Mouse (Mus musculus): ENCODE results near the gene Spdye4c.
A peak's percentile ranks its signal among the peaks of the same experiment; 100 is the strongest.

Spdye4c gene

DNA sequence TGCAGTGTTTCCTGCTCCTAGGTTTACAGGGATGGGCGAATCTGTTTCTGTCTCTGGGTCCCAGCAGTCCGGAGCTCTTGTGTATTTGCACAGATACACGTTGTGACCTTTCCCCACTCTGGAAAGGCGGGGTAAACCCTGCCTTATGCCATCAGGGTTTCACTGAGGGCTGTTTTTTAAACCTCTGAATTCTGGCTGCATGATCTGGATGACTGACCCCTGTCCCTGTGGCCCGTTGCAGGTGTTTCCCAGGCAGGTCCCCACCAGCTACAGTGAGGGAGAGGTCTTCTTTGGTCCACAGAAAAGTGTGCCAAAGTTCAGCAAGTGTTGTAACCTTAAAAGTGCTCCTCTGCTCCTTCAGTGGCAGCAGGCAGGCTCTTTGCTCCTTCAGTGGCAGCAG is 18.3 kb downstream of the Spdye4c start:
- peak; percentile 72 for DNase-seq

GRCm38 (mm10) chr2:128611178-128611577 is 20.2 kb downstream of the Spdye4c start:
- DNase-seq, result peak; percentile 83

- peak; percentile 19 for DNase-seq
These were observed 21.3 kb downstream of the Spdye4c start for GRCm38 (mm10) chr2:128612275-128612674.

- DNase-seq, result peak; percentile 93
These were observed 22.4 kb downstream of the Spdye4c start for GRCm38 (mm10) chr2:128613365-128613764.

- DNase-seq, result peak; percentile 68
These were observed 24.4 kb downstream of the Spdye4c start for GRCm38 (mm10) chr2:128615366-128615765.

DNA sequence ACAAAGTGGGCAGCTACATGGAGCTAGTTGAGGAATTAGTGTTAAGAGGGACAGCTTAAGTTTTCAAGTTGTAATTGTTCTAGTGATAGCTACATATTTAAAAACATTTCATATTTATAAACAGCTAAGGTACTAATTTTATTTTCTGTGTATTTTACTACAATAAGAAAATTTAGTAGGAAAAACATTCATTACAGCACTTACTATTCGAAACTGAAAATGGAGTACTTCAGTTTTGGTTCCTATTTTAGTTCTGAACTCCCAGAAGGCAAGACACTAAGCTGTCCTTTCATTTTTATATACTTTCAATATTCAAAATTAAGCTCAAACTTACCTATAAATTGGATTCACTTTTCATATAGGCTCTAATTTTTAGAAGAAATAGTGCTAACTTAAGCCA is 29.6 kb downstream of the Spdye4c start:
- no peak for DNase-seq

Data from heart, adult 11 months (tissue).